Mouse (Mus musculus) brain, embryonic 18.5 days (tissue): ENCODE measurements at regions not wholly inside any gene's neighbourhood (a gene's known extent, or its start where the extent isn't known, plus 50 kb on each side); places are given as distances from the start of the nearest gene placed in this dataset.
A peak's percentile ranks its signal among the peaks of the same experiment; 100 is the strongest.

Experiments
- DNase-seq: peaks from one replicate; pipeline ENCODE4 v3.0.0-alpha.2; 2012; ENCODE audit warnings: low read depth, low spot score

DNA sequence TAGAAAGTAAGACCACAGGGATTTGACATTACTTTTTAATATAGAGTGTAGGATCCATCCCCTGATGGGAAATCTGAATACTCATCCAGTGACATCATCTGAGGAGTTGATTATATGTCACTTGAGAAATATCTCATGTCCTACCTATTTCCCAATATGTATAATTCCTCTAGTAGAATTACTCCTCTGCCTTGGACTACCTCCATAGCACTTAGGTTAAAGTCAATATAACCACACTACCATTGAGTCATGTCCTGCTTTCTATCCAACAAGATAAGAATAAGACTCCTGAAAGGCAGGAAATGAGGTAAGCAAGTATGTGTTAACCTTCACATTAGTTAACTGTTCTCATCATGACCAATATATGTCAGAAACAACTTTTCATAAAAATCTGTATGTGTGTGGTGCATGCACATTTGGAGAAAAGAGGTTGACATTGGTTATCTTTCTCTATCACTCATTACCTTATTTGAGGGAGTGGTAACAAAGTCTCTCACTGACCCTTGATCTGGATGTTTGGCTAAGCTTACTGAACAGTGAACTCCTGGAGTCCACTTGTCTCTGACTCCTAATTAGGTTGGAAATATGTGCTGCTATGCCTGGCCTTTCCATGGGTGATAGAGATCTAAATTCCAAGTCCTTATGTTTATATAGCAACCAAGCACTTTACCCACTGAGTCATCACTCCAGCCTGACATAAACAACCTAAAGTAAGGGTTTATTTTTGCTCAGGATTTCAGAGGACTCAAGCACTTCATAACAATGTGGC is 292.0 kb upstream of the Pitrm1 start:
- no peak for DNase-seq

DNA sequence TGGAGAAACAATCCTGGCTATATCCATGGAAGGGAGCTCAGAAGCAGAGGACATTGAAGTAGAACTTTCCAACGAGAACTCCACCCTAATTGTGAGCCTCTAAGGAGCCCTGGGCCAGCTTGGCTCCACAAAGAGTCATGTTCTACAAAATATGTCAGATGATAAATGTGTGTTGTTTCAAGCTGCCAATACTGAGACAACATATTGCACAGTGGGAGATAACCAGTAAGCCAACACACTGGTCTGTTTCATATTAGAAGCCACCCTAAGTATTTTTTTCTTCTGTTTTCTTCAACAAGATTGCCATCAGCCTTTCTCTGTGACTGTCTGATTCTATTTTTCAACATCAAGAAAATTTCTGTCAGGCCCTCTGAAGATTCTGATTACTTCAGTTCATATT is 289.5 kb upstream of the Pitrm1 start:
- DNase-seq = no peak

DNA sequence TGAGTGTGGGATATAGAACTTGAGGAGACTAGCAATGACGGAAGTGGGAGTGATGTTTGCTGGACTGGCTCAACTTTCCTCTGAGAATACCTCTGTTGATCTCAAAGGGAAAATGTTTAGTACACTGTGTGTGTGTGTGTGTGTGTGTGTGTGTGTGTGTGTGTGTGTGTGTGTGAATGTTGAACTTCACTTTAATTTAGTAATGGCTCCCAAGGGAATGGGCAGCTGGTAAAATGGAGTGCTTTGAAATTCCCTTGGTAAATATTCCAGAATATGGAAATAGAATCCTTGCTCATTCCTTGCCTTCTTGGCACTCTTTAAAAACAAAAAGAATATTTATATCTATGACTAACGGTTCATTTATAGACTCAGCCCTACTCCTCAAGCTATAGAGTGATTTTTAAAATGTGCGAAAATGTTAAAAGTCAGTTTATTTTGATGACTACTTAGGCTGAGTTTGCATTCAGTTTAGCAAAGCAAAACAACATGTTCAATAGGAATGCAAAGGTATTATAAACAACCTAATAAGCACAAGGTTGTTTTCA is 287.6 kb upstream of the Pitrm1 start:
- no peak for DNase-seq

DNA sequence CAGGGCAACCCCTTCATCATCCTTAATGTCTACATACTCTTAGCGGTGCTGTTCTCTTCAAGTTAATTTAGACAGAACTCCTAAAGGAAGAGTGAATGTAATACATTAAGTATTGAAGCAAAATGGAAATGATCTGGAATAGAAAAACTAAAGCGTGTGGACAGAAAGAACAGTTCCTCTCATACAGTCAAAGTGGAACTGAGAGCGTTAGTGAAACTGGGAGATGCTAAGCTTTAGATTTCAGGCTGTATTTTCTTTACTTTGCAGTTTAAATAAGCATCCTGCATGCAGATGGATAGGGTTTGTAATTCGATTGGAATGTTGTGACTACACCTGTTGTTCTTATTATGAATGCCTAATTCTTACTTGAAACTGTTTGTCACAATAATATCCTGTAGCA is 286.5 kb upstream of the Pitrm1 start:
- DNase-seq = no peak

DNA sequence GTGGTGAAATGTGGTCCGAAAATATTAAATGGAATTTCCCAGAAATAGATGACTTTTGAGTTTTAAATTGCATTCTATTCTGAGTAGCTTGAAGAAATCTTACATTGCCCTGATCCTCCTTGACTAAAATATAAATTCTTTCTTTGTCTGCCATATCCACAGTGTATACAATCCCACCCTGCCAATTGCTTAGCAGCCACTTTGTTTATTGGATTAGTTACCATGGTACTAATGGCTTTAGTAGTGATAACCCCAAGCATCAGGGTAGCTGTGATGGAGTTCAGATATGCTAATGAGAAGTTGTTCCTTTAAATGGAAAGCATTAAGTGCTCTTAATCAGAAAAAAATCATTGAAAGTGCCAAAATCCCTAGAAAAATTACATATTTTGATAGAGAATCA is 277.4 kb upstream of the Pitrm1 start:
- no peak for DNase-seq

DNA sequence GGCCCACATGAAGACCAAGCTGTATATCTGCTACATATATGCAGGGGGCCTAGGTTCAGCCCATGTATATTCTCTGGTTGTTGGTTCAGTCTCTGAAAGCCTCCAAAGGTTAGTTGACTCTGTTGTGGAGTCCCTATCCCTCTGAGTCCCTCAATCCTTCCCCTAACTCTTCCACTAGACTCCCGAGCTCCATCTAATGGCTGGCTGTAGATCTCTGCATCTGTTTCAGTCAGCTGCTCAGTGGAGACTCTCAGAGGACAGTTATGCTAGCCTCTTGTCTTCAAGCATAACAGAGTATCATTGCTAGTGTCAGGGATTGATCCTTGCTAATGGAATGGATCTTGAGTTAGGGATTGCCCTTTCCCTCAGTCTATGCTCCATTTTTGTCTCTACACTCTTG is 275.0 kb upstream of the Pitrm1 start:
- no peak for DNase-seq

DNA sequence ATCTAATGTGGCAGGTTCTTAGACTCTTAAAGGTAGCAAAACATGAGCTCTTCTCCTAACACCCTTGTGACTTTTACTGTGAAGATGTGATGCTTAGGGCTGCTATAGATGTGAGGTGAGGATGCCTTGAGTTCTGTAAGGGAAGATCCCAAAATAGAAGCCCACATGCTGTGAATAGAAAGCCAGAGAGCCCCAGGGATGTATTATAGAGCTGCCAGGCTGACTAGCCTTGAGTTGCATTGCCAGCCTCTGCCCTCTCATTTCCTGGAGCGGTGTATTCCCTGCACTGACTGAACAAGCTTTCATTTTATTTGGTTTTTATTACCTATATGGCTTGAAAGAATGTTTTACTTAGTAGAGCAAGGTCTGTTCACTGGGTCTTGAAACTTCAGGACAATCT is 267.9 kb upstream of the Pitrm1 start:
- no peak for DNase-seq

DNA sequence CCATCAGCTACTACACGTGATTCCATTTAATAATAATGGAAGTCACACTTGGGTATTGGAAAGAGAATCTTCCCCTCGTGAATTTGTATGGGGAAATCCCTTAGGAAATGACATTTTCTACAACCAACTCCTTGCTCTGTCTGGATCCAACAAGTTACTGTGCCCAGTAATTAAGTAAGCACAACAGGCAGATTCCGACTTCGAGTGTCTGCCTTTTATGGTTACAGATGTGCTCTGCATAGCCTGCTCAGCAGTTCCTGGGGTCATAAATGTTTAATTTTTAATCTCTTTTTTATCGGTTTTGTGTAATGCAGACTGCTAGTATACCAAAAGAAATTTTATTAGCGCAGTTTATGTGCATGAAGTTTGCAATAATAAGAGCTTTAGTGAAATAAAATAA is 259.8 kb upstream of the Pitrm1 start:
- no peak for DNase-seq

DNA sequence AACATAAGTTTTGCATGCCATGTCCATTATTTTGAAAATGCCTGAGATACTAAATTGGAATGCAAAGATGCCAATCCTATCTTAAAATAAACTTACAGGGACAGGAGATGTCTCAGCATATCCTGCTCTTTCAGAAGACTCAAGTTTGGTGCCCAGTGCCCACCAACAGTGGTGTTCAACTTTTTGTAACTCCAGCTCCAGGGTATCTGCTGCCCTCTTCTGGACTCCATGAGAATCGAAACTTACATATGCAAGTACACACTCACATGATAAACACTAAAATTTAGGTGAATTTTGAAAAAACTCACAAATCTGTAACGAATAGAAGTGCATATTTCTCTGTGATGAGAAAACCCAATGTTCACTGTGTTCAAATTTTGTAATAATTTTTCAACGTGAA is 255.9 kb upstream of the Pitrm1 start:
- DNase-seq = no peak

DNA sequence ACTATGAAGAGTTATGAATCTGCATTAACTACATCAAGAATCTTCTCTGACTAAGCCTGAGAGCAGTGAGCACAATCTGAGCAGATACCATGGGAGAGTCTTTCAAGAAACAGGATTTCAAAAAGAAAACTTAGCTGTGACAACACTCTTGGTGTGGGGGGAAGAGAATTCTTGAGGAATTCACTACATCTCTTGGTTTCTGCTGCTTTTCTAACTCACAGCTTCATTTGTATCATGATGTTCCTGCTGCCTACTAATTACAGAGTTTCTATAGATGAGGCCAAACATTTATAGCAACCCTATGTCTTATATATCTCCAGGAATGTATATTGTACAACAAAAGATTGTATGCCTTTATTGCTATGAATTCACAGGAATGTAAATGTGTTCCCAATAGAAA is 242.2 kb upstream of the Pitrm1 start:
- no peak for DNase-seq

DNA sequence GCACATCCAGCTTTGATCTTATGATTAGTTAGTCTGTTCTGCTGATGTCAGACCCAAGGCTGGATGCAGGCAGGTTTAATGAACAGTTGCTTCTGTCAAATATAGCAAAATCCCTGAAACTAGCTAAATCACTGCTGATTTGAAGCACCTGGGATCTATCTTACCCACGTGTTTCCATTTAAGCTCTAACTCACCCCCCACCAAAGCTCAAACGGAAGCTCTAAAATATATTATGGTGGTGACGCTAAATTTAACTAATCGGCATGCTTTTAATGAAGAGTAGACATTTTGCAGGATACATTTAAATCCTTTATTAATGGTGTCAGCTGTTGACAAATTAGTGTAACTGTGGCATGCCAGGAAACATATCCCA is 241.3 kb upstream of the Pitrm1 start:
- no peak for DNase-seq

DNA sequence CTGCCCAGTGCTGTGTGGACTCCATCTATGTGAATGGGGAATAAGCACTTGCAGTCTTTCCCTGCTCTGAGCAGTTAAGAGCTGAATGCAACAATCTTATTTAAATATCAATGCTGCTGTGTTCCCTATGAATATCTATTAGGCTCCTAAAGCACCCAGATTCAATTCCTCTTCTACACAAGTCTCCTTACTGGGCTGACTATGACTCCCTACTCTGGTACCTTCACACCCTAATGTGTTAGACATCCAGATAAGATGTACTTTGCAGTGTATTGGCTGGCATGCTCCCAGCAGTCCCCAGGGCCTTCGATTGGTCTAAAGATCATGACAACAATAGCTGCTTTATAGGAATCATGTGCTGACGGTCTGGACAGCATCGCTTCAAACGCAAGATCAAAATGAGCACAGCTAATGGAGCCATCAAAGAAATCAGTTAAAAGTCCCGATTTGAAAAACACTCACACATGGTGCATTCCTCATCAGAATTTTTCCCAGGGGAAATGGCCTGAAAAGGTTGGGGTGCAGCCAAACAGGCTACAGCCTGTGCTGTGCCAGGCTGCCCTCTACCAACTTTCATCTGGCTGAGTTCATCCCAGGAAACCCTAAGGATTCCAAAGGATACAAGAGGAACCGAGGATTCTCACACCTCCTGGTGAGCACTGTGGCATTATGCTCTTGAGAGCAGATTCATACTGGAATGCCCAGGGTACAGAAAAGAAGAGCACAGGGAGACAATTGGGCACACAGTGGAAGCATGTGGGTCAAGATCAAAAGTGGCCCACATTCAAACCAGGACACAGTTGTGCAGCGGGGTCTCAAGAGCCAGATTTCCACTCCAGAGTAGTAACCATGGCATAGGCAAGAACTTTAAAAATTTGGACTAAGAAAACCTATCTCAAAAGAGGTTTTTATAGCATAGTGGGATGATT is 240.7 kb upstream of the Pitrm1 start:
- no peak for DNase-seq

DNA sequence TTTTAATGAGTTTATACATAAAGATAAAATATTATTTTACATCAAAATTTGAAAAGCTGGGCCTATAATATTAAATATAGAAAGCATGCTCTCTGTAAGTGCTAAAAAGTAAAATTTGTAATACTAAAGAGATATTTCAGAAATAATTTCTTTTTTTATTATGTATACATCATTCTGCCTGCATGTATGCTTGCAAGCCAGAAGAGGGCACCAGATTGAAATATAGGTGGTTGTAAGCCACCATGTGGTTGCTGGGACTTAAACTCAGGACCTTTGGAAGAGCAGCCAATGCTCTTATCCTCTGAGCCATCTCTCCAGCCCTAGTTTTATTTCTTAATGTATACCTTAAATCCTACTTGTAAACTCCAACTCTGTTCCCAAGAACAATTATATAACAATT is 231.7 kb upstream of the Pitrm1 start:
- DNase-seq = no peak

DNA sequence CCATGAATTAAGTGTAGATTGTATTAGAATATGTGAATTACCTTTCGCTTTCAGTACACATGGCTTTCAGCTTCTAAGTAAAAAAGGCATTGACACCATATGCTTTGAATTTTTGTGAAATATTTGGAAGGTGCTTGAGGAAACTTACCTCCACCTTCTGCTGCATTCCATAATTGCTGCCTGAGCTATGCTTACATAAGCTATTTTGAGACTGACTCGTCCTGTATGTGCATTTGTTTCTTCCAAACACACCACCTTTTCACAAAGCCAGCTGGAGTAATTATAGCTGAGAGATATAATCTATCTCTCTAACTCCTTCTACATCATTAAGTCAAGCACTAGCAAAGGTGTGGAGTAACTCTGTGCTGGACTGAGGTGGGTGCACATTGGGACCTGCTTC is 224.0 kb upstream of the Pitrm1 start:
- DNase-seq = no peak

DNA sequence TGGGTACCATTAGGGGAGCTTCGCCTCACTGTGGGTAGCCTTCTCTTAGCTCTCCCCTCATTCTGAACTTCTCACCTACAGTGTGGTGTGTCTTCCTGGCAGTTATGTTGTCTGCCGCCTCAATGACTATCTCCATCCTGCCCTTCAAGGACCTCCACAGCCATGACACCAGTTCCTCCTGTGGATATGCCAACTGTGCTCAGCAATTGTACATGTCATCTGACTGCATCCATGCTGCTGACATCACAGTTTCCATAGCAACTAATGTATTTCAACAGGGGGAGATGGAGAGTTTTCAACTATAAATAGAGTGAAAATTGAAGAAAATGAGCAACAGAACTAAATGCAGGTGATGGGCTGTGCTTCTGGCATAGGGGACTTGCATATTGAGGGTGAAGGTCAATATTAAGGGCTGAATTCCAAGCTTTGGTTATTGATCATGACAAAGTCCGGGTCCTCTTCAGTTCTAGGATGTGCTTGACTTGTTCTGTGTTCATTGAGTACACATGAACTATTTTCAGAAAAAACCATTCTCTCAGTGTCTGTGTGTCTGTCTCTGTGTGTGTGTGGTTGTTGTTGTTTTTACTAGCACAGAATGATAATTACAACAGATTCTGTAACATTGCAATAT is 217.5 kb upstream of the Pitrm1 start:
- no peak for DNase-seq

DNA sequence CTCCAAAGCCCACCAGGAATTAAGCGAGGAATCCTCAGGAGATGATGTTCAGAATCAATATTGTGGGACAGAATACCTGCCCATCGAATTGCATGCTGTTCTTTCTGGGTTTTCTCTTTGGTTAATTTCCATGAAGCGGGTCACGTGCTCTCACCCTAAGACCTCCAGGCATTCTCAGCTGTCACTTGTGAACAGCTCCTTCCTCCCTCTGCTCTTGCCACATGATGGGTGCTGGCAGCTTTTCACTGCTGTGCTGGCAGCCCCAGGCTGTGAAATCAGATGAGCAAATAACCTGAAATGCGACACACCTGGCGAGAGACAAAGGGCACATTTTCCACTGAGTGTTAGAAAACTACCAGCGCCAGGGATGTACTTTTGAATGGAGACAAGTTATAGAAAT is 207.8 kb upstream of the Pitrm1 start:
- no peak for DNase-seq

DNA sequence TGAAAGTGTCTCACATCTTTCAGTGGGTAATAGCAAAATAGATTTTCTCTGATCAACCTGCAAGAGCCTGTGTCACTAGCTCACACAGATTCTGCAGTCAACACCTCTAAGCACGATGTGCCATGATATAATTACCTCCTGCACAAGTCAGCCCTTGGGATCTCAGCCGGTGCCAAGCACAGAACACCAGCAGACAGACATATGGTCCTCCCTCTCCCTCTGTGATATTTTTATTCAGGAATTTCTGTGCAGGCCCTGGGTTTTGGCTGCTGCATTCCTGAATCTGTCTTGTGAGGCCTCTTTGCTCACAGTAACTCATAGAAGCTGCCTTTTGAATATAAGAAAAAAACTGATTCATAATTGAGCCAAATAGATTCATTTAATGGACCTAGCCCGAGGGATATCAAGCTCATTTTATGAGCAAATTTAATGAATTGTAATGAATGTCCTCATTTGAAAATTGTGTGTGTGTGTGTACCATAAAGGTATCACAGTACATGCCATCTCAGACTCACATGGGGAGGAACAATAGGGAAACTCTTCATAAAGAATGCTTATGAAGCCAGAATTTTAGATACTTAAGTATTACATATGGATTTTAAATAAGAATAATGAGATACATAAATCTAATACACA is 206.7 kb upstream of the Pitrm1 start:
- DNase-seq = peak; percentile 46

DNA sequence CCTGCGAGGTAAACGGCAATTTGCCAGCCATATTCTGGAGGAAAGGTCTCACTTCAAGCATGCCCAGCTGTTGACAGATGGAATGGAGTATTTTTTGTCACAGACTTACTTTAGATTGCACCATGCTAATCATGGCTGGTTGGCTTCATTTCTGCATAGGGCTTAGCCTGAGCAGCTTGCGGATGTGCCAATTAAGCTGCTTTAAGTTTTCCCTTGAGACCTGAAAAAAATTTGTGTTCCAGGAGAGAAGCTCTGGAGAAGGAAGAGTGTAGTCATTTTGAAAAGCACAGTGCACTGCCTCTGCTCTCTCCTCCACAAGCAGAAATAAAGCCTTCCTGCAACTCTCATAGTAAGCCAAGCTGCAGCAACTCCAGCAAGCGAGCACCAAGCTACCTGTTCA is 182.8 kb upstream of the Pitrm1 start:
- no peak for DNase-seq

DNA sequence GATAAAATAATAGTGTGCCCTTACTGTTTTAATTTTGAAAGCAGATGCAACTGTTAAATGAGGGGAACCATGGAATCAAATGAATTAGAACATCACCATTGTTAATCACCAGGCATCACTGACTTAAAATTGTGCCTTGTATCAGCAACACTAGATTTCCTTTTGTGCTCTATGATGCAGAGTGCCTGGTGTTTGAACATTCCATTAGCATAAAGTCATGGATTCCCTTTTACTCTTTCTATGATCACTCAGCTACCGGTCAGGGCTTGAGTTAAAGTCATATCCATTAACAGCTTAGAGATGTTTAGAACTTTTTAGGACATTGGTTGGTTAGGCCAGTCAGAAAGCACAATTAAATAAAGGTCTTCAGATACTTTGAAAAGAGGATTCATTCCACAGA is 180.3 kb upstream of the Pitrm1 start:
- no peak for DNase-seq

DNA sequence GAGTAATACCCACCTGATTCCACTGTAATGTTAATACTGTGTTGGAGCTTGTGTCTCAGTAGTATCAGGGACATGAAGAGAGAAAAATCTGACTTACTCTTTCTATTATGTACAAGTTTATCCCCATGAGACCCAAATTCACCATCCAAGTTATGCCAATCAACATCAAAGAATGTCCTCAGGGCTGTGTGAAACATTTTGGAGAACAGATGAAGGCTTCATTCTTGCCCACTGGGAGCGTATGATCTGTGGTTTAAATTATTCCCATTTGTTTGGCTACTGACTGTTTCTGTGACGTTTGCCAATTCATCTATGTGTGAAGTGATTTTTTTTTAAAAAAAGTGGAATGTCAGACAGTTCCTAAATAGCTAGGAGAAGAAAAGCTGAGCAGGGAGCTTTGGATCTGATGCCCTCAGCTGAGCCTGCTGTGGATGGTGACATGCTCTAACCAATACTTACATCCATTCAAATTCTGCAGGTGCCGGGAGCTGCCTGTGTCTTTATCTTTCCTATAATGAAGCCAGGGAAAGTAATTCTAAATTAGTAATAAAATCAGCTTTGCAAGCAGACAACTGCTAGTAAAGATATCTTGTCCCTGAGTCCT is 173.3 kb upstream of the Pitrm1 start:
- no peak for DNase-seq

DNA sequence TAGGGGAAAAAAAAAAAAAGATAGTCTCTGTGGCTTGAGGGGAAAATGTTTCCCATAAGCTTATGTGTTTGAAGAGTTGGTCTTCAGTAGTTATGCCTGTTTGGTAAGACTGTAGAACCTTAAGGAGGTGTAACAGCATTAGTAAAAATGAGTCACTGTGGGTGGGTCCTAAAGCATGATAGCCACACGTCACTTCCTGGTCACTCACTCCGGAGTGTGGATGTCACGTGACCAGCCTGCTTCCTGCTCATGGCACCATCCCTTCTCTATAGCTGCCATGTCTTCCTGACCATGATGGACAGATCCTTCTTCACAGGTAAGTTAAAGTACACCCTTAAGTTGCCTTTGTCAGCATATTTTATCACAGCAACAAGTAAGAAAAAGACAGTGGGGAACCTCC is 170.0 kb upstream of the Pitrm1 start:
- DNase-seq = no peak
